Mouse (Mus musculus) activated CD4-positive, CD25-positive, alpha-beta regulatory T cell (primary cell): ENCODE measurements around the gene Oas1a. TPM values are rescaled to one million over a fixed set of nuclear protein-coding genes. Genes with fewer than 3 reads are reported as not detected.

Experiments
- polyA plus RNA-seq, 2 experiments: library from polyadenylated mRNA; unstranded; fragments of 100-300 nt; shearing (Covaris generic); gene quantifications; one replicate each; pipeline ENCODE4 v1.2.1; 2017

Oas1a gene
- 10 to 100 TPM in 1 of 2 experiments, 1 to 10 TPM in 1; 4.8 to 67.8 TPM for polyA plus RNA-seq

DNA sequence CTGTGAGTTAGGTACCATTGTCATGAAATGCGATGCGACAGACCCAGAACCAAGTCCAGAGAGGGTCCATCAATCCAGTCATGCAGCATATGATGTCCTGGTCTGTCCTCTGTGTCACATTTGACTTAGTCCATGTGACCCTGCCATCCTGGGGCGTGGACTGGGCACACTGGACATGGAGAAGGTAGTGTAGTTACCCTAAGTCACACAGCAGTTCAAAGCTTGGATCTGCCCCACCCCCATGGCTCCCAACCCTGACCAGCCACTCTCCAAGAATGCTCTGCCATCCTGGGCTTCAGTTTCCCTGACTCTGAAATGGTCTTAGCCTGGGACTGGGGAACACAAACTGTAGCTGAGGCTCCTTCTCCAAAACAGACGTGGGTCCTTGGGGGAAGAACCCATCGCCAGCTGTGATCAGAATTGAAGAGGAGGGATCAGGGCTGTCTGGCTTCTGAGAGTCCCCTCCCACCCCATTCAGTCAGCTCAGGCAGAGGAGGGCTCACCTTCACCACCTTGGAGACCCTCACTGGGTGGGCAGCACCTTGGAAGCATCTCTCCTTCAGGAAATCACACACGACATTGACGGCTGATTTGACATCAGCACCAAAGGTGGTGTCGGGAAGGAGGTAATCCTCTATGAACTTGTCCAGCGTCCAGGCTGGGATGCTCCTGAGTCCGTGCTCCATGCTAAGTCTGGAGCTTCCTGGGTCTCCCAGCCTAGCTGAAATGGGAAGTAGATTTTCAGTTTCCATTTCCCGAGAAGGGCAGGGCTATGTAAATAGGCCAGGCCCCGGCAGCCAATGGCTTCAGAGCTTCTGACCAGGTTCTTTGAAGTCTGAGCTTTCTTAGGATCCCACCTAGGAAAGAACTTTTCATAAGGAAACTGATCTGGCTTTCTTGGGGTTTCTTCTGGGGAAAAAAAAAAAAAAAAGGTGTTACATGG lies at the start of gene Oas1a:
TSS of gene Oas1a (minus strand) at position 731 of the 943 bp plus-strand sequence.

DNA sequence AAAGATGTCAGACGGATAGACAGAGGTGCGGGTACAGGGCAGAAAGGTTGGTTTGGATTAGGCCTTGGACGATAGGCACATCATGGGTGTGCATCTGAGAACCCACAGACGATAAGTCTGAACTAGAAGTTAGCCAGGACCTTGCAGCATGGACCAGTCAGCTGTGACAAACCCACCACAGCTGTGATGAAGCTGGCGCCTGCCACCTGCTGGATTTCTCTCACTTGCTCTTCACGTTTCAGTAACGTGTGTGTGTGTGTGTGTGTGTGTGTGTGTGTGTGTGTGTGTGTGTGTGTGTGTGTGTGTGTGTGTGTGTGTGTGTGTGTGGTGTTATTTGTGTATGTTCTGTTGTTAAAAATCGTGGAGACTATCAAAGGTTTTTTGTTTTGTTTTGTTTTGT lies 6.9 kb upstream of the Oas1a start, which contains the start of gene Oas1d:
TSS of gene Oas1d (plus strand) at position 333 of the 400 bp plus-strand sequence.

DNA sequence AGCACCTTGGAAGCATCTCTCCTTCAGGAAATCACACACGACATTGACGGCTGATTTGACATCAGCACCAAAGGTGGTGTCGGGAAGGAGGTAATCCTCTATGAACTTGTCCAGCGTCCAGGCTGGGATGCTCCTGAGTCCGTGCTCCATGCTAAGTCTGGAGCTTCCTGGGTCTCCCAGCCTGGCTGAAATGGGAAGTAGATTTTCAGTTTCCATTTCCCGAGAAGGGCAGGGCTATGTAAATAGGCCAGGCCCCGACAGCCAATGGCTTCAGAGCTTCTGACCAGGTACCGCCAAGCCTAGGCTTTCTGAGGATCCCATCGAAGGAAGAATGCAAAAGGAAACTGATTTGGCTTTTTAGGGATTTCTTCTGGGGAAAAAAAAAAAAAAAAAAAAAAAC lies 19.9 kb downstream of the Oas1a start, which contains the start of gene Oas1g:
TSS of gene Oas1g (minus strand) at position 201 of the 400 bp plus-strand sequence.

DNA sequence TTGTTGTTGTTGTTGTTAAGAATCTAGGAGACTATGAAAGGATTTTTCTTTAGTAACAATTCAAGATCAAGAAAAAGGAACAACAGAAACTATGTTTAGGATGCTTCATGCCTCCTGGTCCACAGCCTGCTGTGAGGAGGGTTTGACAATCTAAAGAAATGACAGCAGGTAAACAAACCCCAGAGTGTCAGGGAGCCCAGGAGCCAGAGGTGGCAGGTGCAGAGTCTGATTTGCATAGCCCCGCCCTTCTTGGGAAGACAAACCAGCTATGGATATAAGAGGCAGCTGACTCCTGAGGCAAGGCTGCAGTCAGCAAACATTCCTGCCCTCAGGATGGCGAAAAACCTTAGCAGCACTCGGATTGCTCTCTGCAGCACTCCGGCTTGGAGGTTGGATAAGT lies 46.2 kb downstream of the Oas1a start, which contains the start of gene Oas1h:
TSS of gene Oas1h (plus strand) at position 301 of the 400 bp plus-strand sequence.

DNA sequence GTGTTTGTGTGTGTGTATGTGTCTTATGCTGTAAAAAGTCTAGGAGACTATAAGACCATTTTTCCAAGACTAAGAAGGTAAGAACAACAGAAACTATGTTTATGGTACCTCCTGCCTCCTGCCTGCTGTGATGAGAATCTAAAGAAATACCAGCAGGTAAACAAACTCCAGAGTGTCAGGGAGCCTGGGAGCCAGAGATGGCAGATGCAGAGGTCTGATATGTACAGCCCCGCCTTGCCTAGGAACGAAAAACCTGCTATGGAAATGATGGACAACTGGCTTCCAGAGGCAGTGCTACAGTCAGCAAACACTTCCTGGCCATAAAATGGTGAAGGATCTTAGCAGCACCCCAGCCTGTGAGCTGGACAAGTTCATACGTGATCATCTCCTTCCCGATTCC lies 60.3 kb downstream of the Oas1a start, which contains the start of gene Oas1f:
TSS of gene Oas1f (plus strand) at position 301 of the 400 bp plus-strand sequence.

Other genes starting within 250 kb of the Oas1a start
- 100 to 1,000 TPM; 117 to 164 TPM for gene Dtx1, start 195.6 kb downstream of the Oas1a start, polyA plus RNA-seq
- gene Oas2, start 157.7 kb downstream of the Oas1a start, polyA plus RNA-seq: 1 to 10 TPM; 1.5 to 5.5 TPM
- gene Oas3, start 129.9 kb downstream of the Oas1a start, polyA plus RNA-seq: 10 to 100 TPM in 1 of 2 experiments, 1 to 10 TPM in 1; 3.5 to 24.9 TPM
- gene Oas1e, start 112.0 kb downstream of the Oas1a start, polyA plus RNA-seq: not detected
- gene Oas1c, start 95.0 kb downstream of the Oas1a start, polyA plus RNA-seq: 10 to 100 TPM; 12.6 to 13.1 TPM
- not detected for gene Oas1f, start 60.2 kb downstream of the Oas1a start, polyA plus RNA-seq
- not detected for gene Oas1h, start 46.1 kb downstream of the Oas1a start, polyA plus RNA-seq
- gene Oas1g, start 19.9 kb downstream of the Oas1a start, polyA plus RNA-seq: 1 to 10 TPM in 1 of 2 experiments, under 1 TPM in 1; 0.29 to 1.2 TPM
- gene Oas1d, start 7.0 kb upstream of the Oas1a start, polyA plus RNA-seq: not detected
- under 1 TPM in 1 of 2 experiments, not detected in 1; 0.21 TPM for gene Rph3a, start 102.6 kb upstream of the Oas1a start, polyA plus RNA-seq